Mouse (Mus musculus) limb, embryonic 13.5 days (tissue): ENCODE results near the gene Scn4a. TPM values are rescaled to one million over a fixed set of nuclear protein-coding genes. Genes with fewer than 3 reads are reported as not detected.
"Not testable (repeated sequence)": the region's sequence is repeated elsewhere in the genome, so short reads cannot be mapped to it uniquely, and the experiment has no call there.

Source experiments
- ATAC-seq: fragments of 200-750 bp; cut with Nextera tagmentation; 2 replicates; pipeline ENCODE4 v1.8.0; 2017; ENCODE audit warnings: low read depth, moderate number of reproducible peaks, moderate TSS enrichment; ENCODE audit not compliant: low FRiP score
- H3K27ac ChIP-seq: fragments of 300-500 bp; sonication (generic); 2 replicates; pipeline ENCODE4 v1.5.1; 2015; ENCODE audit warnings: inconsistent platforms, mild to moderate bottlenecking, moderate library complexity
- H3K27me3 ChIP-seq: fragments of 300-500 bp; sonication (generic); 2 replicates; pipeline ENCODE4 v1.6.1; 2015; ENCODE audit warnings: mild to moderate bottlenecking, inconsistent platforms
- H3K36me3 ChIP-seq: fragments of 300-500 bp; sonication (generic); 2 replicates; pipeline ENCODE4 v1.6.1; 2015; ENCODE audit warnings: inconsistent platforms, mild to moderate bottlenecking, moderate library complexity
- H3K4me1 ChIP-seq: fragments of 300-500 bp; sonication (generic); 2 replicates; pipeline ENCODE4 v1.6.1; 2015; ENCODE audit warnings: inconsistent platforms
- H3K4me2 ChIP-seq: fragments of 300-500 bp; sonication (generic); replicated peaks from 2 replicates; pipeline ENCODE4 v1.6.1; 2015; ENCODE audit warnings: inconsistent platforms, mild to moderate bottlenecking, moderate library complexity
- H3K4me3 ChIP-seq: fragments of 300-500 bp; sonication (generic); 2 replicates; pipeline ENCODE4 v1.5.1; 2015; ENCODE audit warnings: moderate library complexity, mild to moderate bottlenecking, inconsistent platforms
- H3K9ac ChIP-seq: fragments of 300-500 bp; sonication (generic); 2 replicates; pipeline ENCODE4 v1.6.1; 2015; ENCODE audit warnings: mild to moderate bottlenecking, inconsistent platforms
- H3K9me3 ChIP-seq: fragments of 300-500 bp; sonication (generic); 2 replicates; pipeline ENCODE4 v1.6.1; 2016; ENCODE audit warnings: inconsistent platforms
- WGBS: fragments of 180-500 bp; shearing (Covaris S2); methylation state at CpG from one replicate; pipeline ENCODE4 v1.1.7; 2015; 5-methylcytosine and 5-hydroxymethylcytosine counted together
- polyA plus RNA-seq: library from polyadenylated mRNA; unstranded; fragments of >200 nt; fragmentation: Nextera tagmentation; extraction: Ambion mirVana; gene quantifications from 2 replicates; pipeline ENCODE4 v1.2.1, GENCODE M21; 2015

Scn4a gene
- polyA plus RNA-seq, result 0.42 and 0.49 TPM in 2 replicates

GRCm38 (mm10) chr11:106353188-106353587 lies at the start of gene Scn4a:
Gene Scn4a, minus strand, starts transcription at chr11:106353288.
- 86% methylated on average over 12 of the region's 12 CpGs for WGBS
- ATAC-seq, result no peak
- H3K9ac ChIP-seq, result no peak within 1 kb of the TSS
- H3K4me3 ChIP-seq, result no peak within 1 kb of the TSS
- H3K36me3 ChIP-seq, result no peaks in the 10 kb centered on the region
- H3K9me3 ChIP-seq, result no peaks in the 10 kb centered on the region
- H3K4me2 ChIP-seq, result no peak within 1 kb of the TSS
- H3K27me3 ChIP-seq, result no peaks in the 10 kb centered on the region
- H3K4me1 ChIP-seq, result peaks cover 6% of the 10 kb centered on the region; the same call in 1 of the 2 replicates
- no peak within 1 kb of the TSS for H3K27ac ChIP-seq

DNA sequence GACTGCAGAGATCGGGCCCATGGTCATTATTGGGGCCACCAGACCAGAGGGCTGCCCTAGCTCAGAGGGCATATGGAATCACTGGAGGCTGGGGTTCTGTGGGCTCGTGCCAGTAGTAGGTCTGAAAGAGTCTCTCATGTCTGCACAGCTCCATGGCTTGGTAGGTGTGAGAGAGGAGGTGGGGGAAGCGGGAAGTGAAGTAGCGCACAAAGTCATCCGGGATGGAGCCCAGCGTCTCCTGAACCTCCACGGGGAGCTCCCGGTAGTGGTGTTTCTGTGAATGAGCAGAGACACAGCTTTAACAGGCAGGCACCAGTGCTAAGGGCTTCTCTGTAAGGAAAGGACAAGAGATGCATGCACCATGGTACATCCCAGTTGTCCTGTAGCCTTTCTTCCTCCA lies 45.4 kb upstream of the Scn4a start:
- H3K36me3 ChIP-seq, result peaks cover 65% of the 10 kb centered on the region

GRCm38 (mm10) chr11:106397656-106398055 lies 44.6 kb upstream of the Scn4a start:
- no peak for ATAC-seq
- 84% methylated on average over 3 of the region's 3 CpGs for WGBS

More for the DNA sequence above, 45.4 kb upstream of the Scn4a start:
- Histone ChIP-seq H3K4me3 (no peak overlapping the region), H3K9ac (no peak overlapping the region), H3K4me1 (no peaks in the 10 kb centered on the region), H3K9me3 (no peaks in the 10 kb centered on the region), H3K27ac (no peak overlapping the region), H3K27me3 (no peaks in the 10 kb centered on the region), H3K4me2 (no peak overlapping the region)
- ATAC-seq, result no peak
- 90% methylated on average over 8 of the region's 8 CpGs for WGBS

DNA sequence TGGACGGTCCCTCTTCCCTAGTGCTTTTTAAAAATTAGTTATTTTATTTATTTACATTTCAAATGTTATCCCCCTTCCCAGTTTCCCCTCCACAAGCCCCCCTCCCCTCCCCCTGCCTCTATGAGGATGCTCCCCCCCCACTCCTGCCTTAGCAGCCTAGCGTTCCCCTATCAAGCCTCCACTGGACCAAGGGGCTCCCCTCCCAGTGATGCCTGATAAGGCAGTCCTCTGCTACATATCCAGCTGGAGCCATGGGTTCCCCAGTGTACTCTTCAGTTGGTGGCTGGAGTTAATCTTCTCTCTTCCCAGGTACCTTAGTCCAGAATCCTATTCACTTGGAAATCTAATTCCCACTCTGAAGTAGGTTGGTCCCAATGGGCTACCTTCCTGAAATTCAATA lies 41.0 kb upstream of the Scn4a start:
- WGBS, result 98% methylated on average over 2 of the region's 2 CpGs
- not testable (repeated sequence) for ATAC-seq, H3K4me2 ChIP-seq, H3K4me3 ChIP-seq, H3K9me3 ChIP-seq, H3K27ac ChIP-seq, H3K4me1 ChIP-seq, H3K9ac ChIP-seq, H3K27me3 ChIP-seq
- peaks cover 27% of the 10 kb centered on the region for H3K36me3 ChIP-seq

More at GRCm38 (mm10) chr11:106397656-106398055, 44.6 kb upstream of the Scn4a start:
- Histone ChIP-seq H3K27me3 (no peaks in the 10 kb centered on the region), H3K4me2 (no peak overlapping the region), H3K27ac (no peak overlapping the region), H3K9ac (no peak overlapping the region), H3K4me3 (no peak overlapping the region), H3K4me1 (no peaks in the 10 kb centered on the region), H3K36me3 (peaks cover 58% of the 10 kb centered on the region), H3K9me3 (no peaks in the 10 kb centered on the region)

DNA sequence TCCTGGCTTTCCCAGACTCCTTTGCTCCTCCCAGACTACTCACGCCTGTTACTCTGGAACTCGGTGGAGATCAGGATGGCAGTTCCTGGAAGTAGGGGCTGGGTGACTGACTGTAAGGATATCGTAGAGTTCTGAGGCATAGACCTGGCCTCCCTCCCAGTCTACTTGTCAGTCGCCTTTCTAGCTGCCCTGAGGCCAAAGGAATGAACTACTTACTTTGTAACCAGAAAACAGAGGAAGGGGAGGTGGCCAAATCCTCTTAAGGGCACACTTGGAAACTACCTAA lies 40.2 kb upstream of the Scn4a start:
- ATAC-seq, result no peak
- H3K4me1 ChIP-seq, result peaks cover 11% of the 10 kb centered on the region
- no peak overlapping the region for H3K4me2 ChIP-seq
- H3K27me3 ChIP-seq, result no peaks in the 10 kb centered on the region
- H3K36me3 ChIP-seq, result peaks cover 19% of the 10 kb centered on the region
- H3K4me3 ChIP-seq, result no peak overlapping the region
- 52% methylated on average over 4 of the region's 4 CpGs for WGBS
- H3K9ac ChIP-seq, result no peak overlapping the region
- H3K27ac ChIP-seq, result no peak overlapping the region
- H3K9me3 ChIP-seq, result no peaks in the 10 kb centered on the region

- 65% methylated on average over 7 of the region's 7 CpGs for WGBS
- Histone ChIP-seq H3K27ac (no peak overlapping the region), H3K9me3 (no peaks in the 10 kb centered on the region), H3K9ac (no peak overlapping the region), H3K4me2 (no peak overlapping the region), H3K36me3 (peaks cover 14% of the 10 kb centered on the region; the same call in 1 of the 2 replicates), H3K4me1 (peaks cover 13% of the 10 kb centered on the region), H3K27me3 (no peaks in the 10 kb centered on the region), H3K4me3 (no peak overlapping the region)
- no peak for ATAC-seq
Measured at GRCm38 (mm10) chr11:106392597-106393330, 39.7 kb upstream of the Scn4a start.

- ATAC-seq, result peak; percentile 68
- no peak overlapping the region for H3K4me2 ChIP-seq
- peaks cover 16% of the 10 kb centered on the region for H3K4me1 ChIP-seq
- no peak overlapping the region for H3K4me3 ChIP-seq
- H3K27me3 ChIP-seq, result no peaks in the 10 kb centered on the region
- no peak overlapping the region for H3K9ac ChIP-seq
- H3K27ac ChIP-seq, result no peak overlapping the region
- 32% methylated on average over 6 of the region's 6 CpGs for WGBS
- peaks cover 6% of the 10 kb centered on the region; the same call in 1 of the 2 replicates for H3K36me3 ChIP-seq
- no peaks in the 10 kb centered on the region for H3K9me3 ChIP-seq
Measured at GRCm38 (mm10) chr11:106391546-106392188, 38.6 kb upstream of the Scn4a start.

DNA sequence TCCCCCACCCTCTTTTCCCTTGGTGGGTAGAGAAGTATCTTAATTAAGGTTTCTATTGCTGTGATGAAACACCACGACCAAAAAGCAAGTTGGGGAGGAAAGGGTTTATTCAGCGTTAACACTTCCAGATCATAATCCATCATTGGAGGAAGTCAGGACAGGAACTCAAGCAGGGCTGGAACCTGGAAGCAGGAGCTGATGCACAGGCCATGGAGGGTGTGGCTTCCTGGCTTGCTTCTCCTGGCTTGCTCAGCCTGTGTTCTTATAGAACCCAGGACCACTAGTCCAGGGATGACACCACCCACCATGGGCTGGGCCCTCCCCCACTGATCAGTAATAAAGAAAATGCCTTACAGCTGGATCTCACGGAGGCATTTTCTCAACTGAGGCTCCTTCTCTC lies 37.7 kb upstream of the Scn4a start:
- H3K4me1 ChIP-seq, result peaks cover 16% of the 10 kb centered on the region
- no peaks in the 10 kb centered on the region for H3K27me3 ChIP-seq
- no peaks in the 10 kb centered on the region for H3K9me3 ChIP-seq
- H3K27ac ChIP-seq, result no peak overlapping the region
- H3K4me2 ChIP-seq, result no peak overlapping the region
- no peak overlapping the region for H3K9ac ChIP-seq
- peaks cover 5% of the 10 kb centered on the region; the same call in 1 of the 2 replicates for H3K36me3 ChIP-seq
- no peak for ATAC-seq
- no peak overlapping the region for H3K4me3 ChIP-seq
- 55% methylated on average over 3 of the region's 3 CpGs for whole genome bisulfite sequencing

DNA sequence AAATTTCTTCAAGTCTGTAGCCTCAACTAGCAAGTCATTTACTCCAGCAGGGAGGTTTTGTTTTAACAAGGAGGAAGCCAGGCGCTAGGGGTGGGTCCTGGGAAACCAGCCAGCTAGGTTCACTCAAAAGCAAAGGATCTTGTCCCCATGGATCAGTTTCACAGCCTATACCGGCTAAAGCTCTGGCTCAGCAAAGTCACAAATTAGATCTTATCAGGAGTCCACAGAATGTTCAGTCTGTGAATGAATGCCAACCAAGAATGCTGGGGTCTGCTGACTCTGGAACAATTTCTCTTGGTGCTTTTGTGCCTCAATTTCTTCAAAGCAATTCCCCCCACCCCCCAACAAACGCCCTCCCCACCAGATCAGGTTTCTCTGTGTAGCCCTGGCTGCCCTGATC lies 36.5 kb upstream of the Scn4a start:
- Histone ChIP-seq H3K27ac (peak overlapping the region; percentile 34; the same call in 1 of the 2 replicates), H3K4me1 (peaks cover 16% of the 10 kb centered on the region), H3K9ac (0 out of 2 replicates have a peak overlapping the region, but pooled peaks have one; percentile 36), H3K36me3 (no peaks in the 10 kb centered on the region; the same call in 1 of the 2 replicates), H3K4me2 (no peak overlapping the region), H3K4me3 (no peak overlapping the region), H3K27me3 (no peaks in the 10 kb centered on the region), H3K9me3 (no peaks in the 10 kb centered on the region)
- WGBS, result 24% methylated on average over 3 of the region's 3 CpGs
- no peak for ATAC-seq

- no peak within 1 kb of the TSS for H3K27ac ChIP-seq
Measured at GRCm38 (mm10) chr11:106387791-106388216, 34.7 kb upstream of the Scn4a start, which contains the start of gene Icam2. Gene Icam2, minus strand, starts transcription at chr11:106388075.

GRCm38 (mm10) chr11:106387020-106387419 lies 33.9 kb upstream of the Scn4a start:
- H3K9me3 ChIP-seq, result no peaks in the 10 kb centered on the region
- H3K4me2 ChIP-seq, result no peak overlapping the region
- no peak overlapping the region for H3K9ac ChIP-seq
- peaks cover 19% of the 10 kb centered on the region for H3K4me1 ChIP-seq
- no peaks in the 10 kb centered on the region for H3K27me3 ChIP-seq
- ATAC-seq, result no peak
- H3K36me3 ChIP-seq, result no peaks in the 10 kb centered on the region
- 78% methylated on average over 6 of the region's 6 CpGs for WGBS
- H3K27ac ChIP-seq, result no peak overlapping the region
- no peak overlapping the region for H3K4me3 ChIP-seq

More at GRCm38 (mm10) chr11:106387791-106388216, 34.7 kb upstream of the Scn4a start, which contains the start of gene Icam2:
- Histone ChIP-seq H3K27me3 (no peaks in the 10 kb centered on the region), H3K9me3 (no peaks in the 10 kb centered on the region), H3K4me3 (no peak within 1 kb of the TSS), H3K9ac (no peak within 1 kb of the TSS), H3K4me1 (peaks cover 16% of the 10 kb centered on the region), H3K36me3 (no peaks in the 10 kb centered on the region), H3K4me2 (no peak within 1 kb of the TSS)
- 56% methylated on average over 6 of the region's 6 CpGs for WGBS
- ATAC-seq, result no peak

GRCm38 (mm10) chr11:106386409-106386808 lies 33.3 kb upstream of the Scn4a start:
- Histone ChIP-seq H3K36me3 (no peaks in the 10 kb centered on the region), H3K4me2 (no peak overlapping the region), H3K9ac (no peak overlapping the region), H3K27me3 (no peaks in the 10 kb centered on the region), H3K27ac (no peak overlapping the region), H3K9me3 (no peaks in the 10 kb centered on the region), H3K4me1 (peaks cover 19% of the 10 kb centered on the region), H3K4me3 (no peak overlapping the region)
- no peak for ATAC-seq
- 88% methylated on average over 3 of the region's 3 CpGs for WGBS
